Mouse (Mus musculus): Measurements from ENCODE around the gene Smad3.

DNA sequence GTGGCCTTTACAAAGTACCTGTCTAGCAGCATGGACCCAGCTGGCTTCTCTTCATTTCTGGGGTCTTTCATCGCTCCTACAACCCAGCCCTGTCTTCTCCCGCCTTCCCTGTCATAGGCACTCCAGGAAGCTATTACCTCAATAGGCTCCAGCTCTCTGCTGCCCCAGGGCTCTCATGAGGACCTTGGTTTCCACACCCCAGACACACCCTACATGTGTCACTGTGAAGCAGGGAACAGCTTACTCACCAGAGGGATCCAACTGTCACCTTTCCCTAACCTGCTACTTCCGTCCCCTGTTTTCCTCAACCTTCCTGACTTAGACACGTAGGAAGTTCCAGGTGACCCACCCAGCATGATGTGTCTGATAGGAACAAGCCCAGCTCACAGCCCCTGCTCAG lies 97.7 kb downstream of the Smad3 start:
- TF ChIP-seq CTCF (IDR thresholded peaks at IDR 0.05; ENCODE audit: insufficient read depth, low read depth, low read length) (no peak), POLR2A (IDR thresholded peaks at IDR 0.05; ENCODE audit: insufficient read depth, low read depth, low read length) (no peak)
